Mouse (Mus musculus) heart, embryonic 10.5 days (tissue): ENCODE measurements around the gene Clmn. TPM values are rescaled to one million over a fixed set of nuclear protein-coding genes. Genes with fewer than 3 reads are reported as not detected.
A peak's percentile ranks its signal among the peaks of the same experiment; 100 is the strongest.

Experiments used
- DNase-seq: peaks from one replicate; pipeline ENCODE4 v3.0.0-alpha.2; 2017; ENCODE audit warnings: low spot score
- H3K27ac ChIP-seq: fragments of 300-500 bp; sonication (generic); 2 replicates; pipeline ENCODE4 v1.5.1; 2016; ENCODE audit warnings: mild to moderate bottlenecking
- H3K27me3 ChIP-seq: fragments of 300-500 bp; sonication (generic); 2 replicates; pipeline ENCODE4 v1.6.1; 2016; ENCODE audit warnings: mild to moderate bottlenecking; ENCODE audit not compliant: poor library complexity, insufficient read depth, severe bottlenecking
- H3K36me3 ChIP-seq: fragments of 300-500 bp; sonication (generic); 2 replicates; pipeline ENCODE4 v1.6.1; 2016; ENCODE audit warnings: mild to moderate bottlenecking, moderate library complexity
- H3K4me1 ChIP-seq: fragments of 300-500 bp; sonication (generic); 2 replicates; pipeline ENCODE4 v1.6.1; 2016; ENCODE audit warnings: mild to moderate bottlenecking
- H3K4me3 ChIP-seq: fragments of 300-500 bp; sonication (generic); 2 replicates; pipeline ENCODE4 v1.5.1; 2016; ENCODE audit warnings: mild to moderate bottlenecking, moderate library complexity
- H3K9me3 ChIP-seq: fragments of 300-500 bp; sonication (generic); 2 replicates; pipeline ENCODE4 v1.6.1; 2016; ENCODE audit warnings: mild to moderate bottlenecking, moderate library complexity
- WGBS: fragments of 180-500 bp; shearing (Covaris S2); methylation state at CpG from one replicate; pipeline ENCODE4 v1.1.7; 2016; 5-methylcytosine and 5-hydroxymethylcytosine counted together
- polyA plus RNA-seq: library from polyadenylated mRNA; unstranded; fragments of >200 nt; fragmentation: Nextera tagmentation; extraction: Ambion mirVana; gene quantifications from 2 replicates; pipeline ENCODE4 v1.2.1, GENCODE M21; 2016

Gene Clmn
- 1.1 and 2.1 TPM in 2 replicates for polyA plus RNA-seq

GRCm38 (mm10) chr12:104864439-104865165 is at the start of gene Clmn:
Clmn (minus strand) TSS chr12:104865076.
- no peak for DNase-seq
- WGBS: 4% methylated on average over 49 of the region's 80 CpGs
- H3K4me1 ChIP-seq: peaks cover 16% of the 10 kb centered on the region
- H3K27me3 ChIP-seq: peaks cover 11% of the 10 kb centered on the region
- no peaks in the 10 kb centered on the region for H3K36me3 ChIP-seq
- no peaks in the 10 kb centered on the region for H3K9me3 ChIP-seq
- H3K27ac ChIP-seq: peak within 1 kb of the TSS; percentile 89
- H3K4me3 ChIP-seq: peak within 1 kb of the TSS; percentile 84

- no peak overlapping the region for H3K4me3 ChIP-seq
- 66% methylated on average over 3 of the region's 3 CpGs for WGBS
- peaks cover 5% of the 10 kb centered on the region; the same call in 1 of the 2 replicates for H3K27me3 ChIP-seq
- H3K27ac ChIP-seq: 0 out of 2 replicates have a peak overlapping the region, but pooled peaks have one; percentile 56
- DNase-seq: no peak
- H3K36me3 ChIP-seq: no peaks in the 10 kb centered on the region
- H3K9me3 ChIP-seq: no peaks in the 10 kb centered on the region
- H3K4me1 ChIP-seq: peaks cover 33% of the 10 kb centered on the region
These were observed 48.1 kb upstream of the Clmn start for GRCm38 (mm10) chr12:104912990-104913389.

GRCm38 (mm10) chr12:104912281-104912933 is 47.5 kb upstream of the Clmn start:
- H3K4me1 ChIP-seq: peaks cover 36% of the 10 kb centered on the region
- DNase-seq: no peak
- H3K27me3 ChIP-seq: peaks cover 5% of the 10 kb centered on the region; the same call in 1 of the 2 replicates
- no peaks in the 10 kb centered on the region for H3K36me3 ChIP-seq
- H3K27ac ChIP-seq: 0 out of 2 replicates have a peak overlapping the region, but pooled peaks have one; percentile 56
- H3K4me3 ChIP-seq: no peak overlapping the region
- WGBS: 36% methylated on average over 10 of the region's 10 CpGs
- no peaks in the 10 kb centered on the region for H3K9me3 ChIP-seq

- Histone ChIP-seq H3K36me3 (no peaks in the 10 kb centered on the region), H3K27me3 (peaks cover 5% of the 10 kb centered on the region; the same call in 1 of the 2 replicates), H3K4me3 (no peak overlapping the region), H3K27ac (no peak overlapping the region), H3K9me3 (no peaks in the 10 kb centered on the region), H3K4me1 (peaks cover 36% of the 10 kb centered on the region)
- no peak for DNase-seq
- 85% methylated on average over 4 of the region's 4 CpGs for WGBS
These were observed 44.9 kb upstream of the Clmn start for GRCm38 (mm10) chr12:104909750-104910149.

- DNase-seq: no peak
- Histone ChIP-seq H3K36me3 (no peaks in the 10 kb centered on the region), H3K4me3 (no peak overlapping the region), H3K4me1 (peaks cover 43% of the 10 kb centered on the region), H3K9me3 (no peaks in the 10 kb centered on the region), H3K27ac (no peak overlapping the region), H3K27me3 (peaks cover 5% of the 10 kb centered on the region; the same call in 1 of the 2 replicates)
- 60% methylated on average over 4 of the region's 5 CpGs for WGBS
These were observed 44.1 kb upstream of the Clmn start for GRCm38 (mm10) chr12:104908986-104909385.

GRCm38 (mm10) chr12:104908024-104908781 is 43.3 kb upstream of the Clmn start:
- Histone ChIP-seq H3K9me3 (no peaks in the 10 kb centered on the region), H3K4me3 (no peak overlapping the region), H3K4me1 (peaks cover 45% of the 10 kb centered on the region), H3K27me3 (no peaks in the 10 kb centered on the region), H3K36me3 (no peaks in the 10 kb centered on the region), H3K27ac (no peak overlapping the region)
- 8% methylated on average over 15 of the region's 15 CpGs for WGBS
- DNase-seq: no peak

- Histone ChIP-seq H3K9me3 (no peaks in the 10 kb centered on the region), H3K27me3 (no peaks in the 10 kb centered on the region), H3K4me1 (peaks cover 34% of the 10 kb centered on the region), H3K4me3 (no peak overlapping the region), H3K36me3 (no peaks in the 10 kb centered on the region), H3K27ac (no peak overlapping the region)
- DNase-seq: no peak
- 90% methylated on average over 2 of the region's 2 CpGs for WGBS
These were observed 42.3 kb upstream of the Clmn start for GRCm38 (mm10) chr12:104907133-104907532.

- no peak overlapping the region for H3K4me3 ChIP-seq
- peaks cover 32% of the 10 kb centered on the region for H3K4me1 ChIP-seq
- no peak overlapping the region; the same call in 1 of the 2 replicates for H3K27ac ChIP-seq
- H3K36me3 ChIP-seq: no peaks in the 10 kb centered on the region
- H3K9me3 ChIP-seq: no peaks in the 10 kb centered on the region
- H3K27me3 ChIP-seq: no peaks in the 10 kb centered on the region
- DNase-seq: no peak
- WGBS: 18% methylated on average over 5 of the region's 5 CpGs
These were observed 39.3 kb upstream of the Clmn start for GRCm38 (mm10) chr12:104904138-104904537.

GRCm38 (mm10) chr12:104902392-104903053 is 37.6 kb upstream of the Clmn start:
- H3K36me3 ChIP-seq: no peaks in the 10 kb centered on the region
- DNase-seq: no peak
- H3K9me3 ChIP-seq: no peaks in the 10 kb centered on the region
- no peak overlapping the region for H3K4me3 ChIP-seq
- peaks cover 19% of the 10 kb centered on the region for H3K4me1 ChIP-seq
- no peaks in the 10 kb centered on the region for H3K27me3 ChIP-seq
- H3K27ac ChIP-seq: no peak overlapping the region
- WGBS: 67% methylated on average over 13 of the region's 13 CpGs

GRCm38 (mm10) chr12:104901320-104901719 is 36.4 kb upstream of the Clmn start:
- no peaks in the 10 kb centered on the region for H3K9me3 ChIP-seq
- WGBS: 53% methylated on average over 8 of the region's 8 CpGs
- H3K4me1 ChIP-seq: peaks cover 30% of the 10 kb centered on the region
- no peaks in the 10 kb centered on the region for H3K36me3 ChIP-seq
- H3K27me3 ChIP-seq: no peaks in the 10 kb centered on the region
- no peak for DNase-seq
- no peak overlapping the region for H3K4me3 ChIP-seq
- no peak overlapping the region for H3K27ac ChIP-seq

- no peaks in the 10 kb centered on the region for H3K36me3 ChIP-seq
- H3K9me3 ChIP-seq: no peaks in the 10 kb centered on the region
- 69% methylated on average over 3 of the region's 3 CpGs for WGBS
- H3K27me3 ChIP-seq: no peaks in the 10 kb centered on the region
- no peak overlapping the region for H3K27ac ChIP-seq
- no peak overlapping the region for H3K4me3 ChIP-seq
- DNase-seq: no peak
- peaks cover 30% of the 10 kb centered on the region for H3K4me1 ChIP-seq
These were observed 35.0 kb upstream of the Clmn start for GRCm38 (mm10) chr12:104899835-104900234.

GRCm38 (mm10) chr12:104899161-104899560 is 34.3 kb upstream of the Clmn start:
- DNase-seq: no peak
- H3K27ac ChIP-seq: no peak overlapping the region
- no peaks in the 10 kb centered on the region for H3K9me3 ChIP-seq
- H3K36me3 ChIP-seq: no peaks in the 10 kb centered on the region
- 45% methylated on average over 11 of the region's 11 CpGs for WGBS
- H3K27me3 ChIP-seq: no peaks in the 10 kb centered on the region
- H3K4me3 ChIP-seq: no peak overlapping the region
- H3K4me1 ChIP-seq: peaks cover 25% of the 10 kb centered on the region
